Mouse (Mus musculus) mouse trophoblast stem cell (cell line): ENCODE results near the gene Ttll2.
"Not testable (repeated sequence)": the region's sequence is repeated elsewhere in the genome, so short reads cannot be mapped to it uniquely, and the experiment has no call there.

Experiments
- in situ Hi-C, 2 experiments: fragments of 300-500 bp; cut with MseI, MboI; formaldehyde crosslinking; loops; 2 replicates in 1 of 2; 3 replicates in 1 of 2; pipeline ENCODE4 v1.15.1; 2025

The Ttll2 gene

GRCm38 (mm10) chr17:7352596-7352995 lies at the start of gene Ttll2:
Gene Ttll2 (minus strand): TSS chr17:7352696.
- in situ Hi-C loops = not testable (repeated sequence)

DNA sequence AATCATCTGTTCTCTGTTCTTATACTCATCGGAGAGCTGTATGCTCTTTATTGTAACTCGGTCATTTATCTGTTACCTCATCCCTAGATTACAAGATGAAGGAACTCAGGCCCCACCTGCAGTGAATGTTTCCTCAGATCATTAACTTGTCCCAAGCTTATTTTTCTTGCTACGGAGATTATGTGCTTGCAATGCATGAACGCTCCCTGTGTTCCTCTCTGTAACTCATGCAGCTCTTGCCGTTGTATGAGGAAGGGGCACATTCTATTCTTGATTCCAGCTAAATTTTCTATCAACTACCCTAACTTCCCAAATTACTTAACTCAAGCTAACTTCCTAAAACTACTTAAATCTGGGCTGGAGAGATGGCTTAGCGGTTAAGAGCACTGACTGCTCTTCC lies 47.3 kb upstream of the Ttll2 start:
- in situ Hi-C loops = not testable (repeated sequence)

- in situ Hi-C loops = not testable (repeated sequence)
These were observed 45.8 kb upstream of the Ttll2 start for GRCm38 (mm10) chr17:7398198-7398847.

DNA sequence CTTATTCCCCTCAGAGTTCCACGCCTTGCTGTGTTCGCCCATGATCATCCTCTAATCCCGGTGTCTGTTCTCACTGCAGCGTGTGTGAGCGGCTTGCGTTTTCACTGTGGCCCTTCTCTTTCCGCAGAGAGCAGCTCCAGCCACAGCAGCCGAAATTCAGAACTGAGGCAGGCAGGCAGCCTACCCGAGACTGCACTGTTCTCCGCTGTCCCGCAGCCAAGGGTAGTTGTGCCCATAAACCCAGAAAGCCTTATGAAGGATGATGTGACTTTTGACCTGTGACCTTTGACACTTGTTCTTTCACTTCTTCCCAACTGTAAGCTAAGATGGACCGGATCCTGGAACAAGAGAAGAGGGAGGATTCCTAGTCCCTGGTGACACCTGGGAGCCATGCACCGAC lies 44.6 kb upstream of the Ttll2 start:
- in situ Hi-C loops = not testable (repeated sequence)

GRCm38 (mm10) chr17:7396288-7396687 lies 43.8 kb upstream of the Ttll2 start:
- in situ Hi-C loops = not testable (repeated sequence)

DNA sequence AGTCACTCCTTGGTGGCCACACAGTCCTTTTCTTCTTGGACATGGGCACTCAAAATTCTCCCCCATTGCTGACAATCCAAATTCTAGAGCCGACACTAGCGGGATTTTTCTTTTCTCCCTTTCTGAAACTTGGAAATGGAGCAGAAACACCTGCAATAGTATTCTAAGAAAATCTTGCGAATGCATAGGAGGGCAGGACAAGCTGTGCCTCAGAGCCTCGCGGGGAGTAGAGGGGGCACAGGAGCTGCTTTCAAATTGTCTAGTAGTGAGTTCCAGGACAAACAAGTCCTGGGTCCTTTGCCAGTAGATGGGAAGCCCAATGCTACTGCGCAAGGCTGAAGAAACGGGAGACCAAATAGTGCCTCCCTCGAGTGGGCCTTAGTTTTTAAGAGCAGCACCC lies 43.2 kb upstream of the Ttll2 start:
- in situ Hi-C loops = not testable (repeated sequence)

DNA sequence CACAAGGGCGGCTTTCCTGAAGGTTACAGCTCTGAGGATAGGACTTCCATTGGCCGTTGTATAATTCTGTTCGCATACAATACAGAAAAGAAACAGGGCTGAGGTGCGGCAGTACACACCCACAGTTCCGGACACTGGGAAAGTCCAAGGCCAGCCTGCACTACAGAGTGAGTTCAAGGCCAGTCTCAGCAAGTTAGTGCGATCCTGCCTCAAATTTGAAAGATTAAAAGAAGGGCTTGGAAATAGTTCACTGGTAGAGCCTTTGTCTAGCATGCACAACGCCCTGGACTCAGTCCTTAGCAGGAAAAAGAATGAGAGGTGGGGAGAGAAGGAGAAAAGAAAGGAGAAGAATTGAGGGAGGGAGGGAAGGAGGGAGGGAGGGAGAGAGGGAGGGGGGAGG lies 42.6 kb upstream of the Ttll2 start:
- in situ Hi-C loops = not testable (repeated sequence)

DNA sequence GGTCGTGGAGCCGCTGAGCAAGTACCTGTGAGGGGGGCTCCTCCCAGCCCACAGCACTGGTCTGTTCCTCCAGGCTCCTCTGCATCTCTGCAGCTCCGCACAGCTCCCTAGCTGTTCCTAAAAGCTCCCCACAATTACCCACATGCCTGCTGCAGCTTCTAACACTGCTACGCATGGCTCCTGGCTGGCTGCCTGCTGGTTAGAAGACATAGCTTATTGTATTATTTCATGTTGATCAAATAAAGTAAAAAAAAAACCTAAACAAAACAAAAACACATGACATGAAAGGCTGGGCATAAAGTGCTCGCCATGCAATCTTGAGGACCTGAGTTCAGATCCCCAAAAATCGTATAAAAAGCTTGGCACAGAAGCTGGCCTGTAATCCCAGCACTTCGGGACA lies 37.4 kb upstream of the Ttll2 start:
- in situ Hi-C loops = not testable (repeated sequence)

DNA sequence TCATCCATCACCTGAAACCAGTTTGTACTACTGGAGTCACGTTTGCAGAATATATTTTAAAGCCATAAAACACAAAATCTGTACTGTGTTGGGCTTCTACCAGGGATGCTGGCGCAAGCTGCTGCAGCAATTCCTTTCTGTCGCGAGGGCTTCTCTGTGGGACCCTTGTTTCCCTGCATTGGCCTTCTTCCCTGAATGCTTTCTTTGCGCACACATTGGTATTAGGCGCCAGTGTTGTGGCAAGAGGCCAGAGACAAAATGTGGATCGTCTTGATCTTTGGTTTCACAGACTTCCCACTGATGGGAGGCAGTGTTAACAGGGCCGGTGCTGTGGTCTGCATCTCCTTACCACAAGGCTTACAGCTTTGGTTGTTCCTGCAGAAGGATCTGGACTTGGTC lies 36.5 kb upstream of the Ttll2 start:
- in situ Hi-C loops = not testable (repeated sequence)

DNA sequence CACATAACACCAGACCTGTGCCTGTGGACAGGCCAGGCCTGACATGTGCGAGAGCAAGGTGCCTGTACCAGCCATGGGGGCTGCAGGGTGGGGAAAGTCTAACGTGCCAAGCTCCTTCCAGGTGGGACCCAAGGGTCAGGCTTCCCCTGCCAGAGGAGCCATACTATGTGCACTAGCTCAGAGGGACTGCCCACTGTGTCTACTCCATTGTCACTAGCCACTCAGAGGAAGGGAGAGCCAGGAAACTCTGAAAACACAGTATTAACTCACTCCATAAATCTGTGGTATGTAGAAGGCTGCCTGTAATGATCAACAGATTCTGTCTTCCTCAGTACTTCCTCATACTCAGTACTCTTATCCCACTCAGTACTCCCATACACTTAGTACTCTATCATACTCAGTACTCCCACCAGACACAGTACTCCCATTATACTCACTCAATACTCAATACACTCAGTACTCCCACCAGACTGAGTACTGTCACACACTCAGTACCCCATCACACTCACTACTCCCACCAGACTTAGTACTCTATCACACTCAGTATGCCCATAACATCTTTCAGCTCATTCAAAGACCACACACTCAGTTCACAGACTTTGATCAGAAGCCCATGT lies 36.0 kb upstream of the Ttll2 start:
- in situ Hi-C loops = not testable (repeated sequence)

DNA sequence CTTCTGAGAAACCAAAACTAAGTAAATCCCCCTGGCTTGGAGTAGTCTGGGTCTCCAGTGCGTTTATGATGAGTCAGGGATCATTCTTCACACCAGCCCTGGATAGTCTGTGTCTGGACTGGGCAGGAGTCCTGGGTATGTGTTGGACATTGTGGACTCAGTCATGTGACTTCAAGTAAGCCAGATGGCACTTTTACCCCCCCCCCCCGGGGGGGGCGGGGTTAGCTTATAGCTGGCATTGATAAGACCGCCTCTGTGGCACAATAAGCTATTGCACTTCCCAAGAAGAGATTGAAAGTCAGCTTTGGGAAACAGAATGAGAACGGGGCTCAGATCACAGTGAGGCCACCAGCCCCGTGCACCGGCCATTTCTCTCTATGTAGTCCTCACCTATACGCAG lies 33.5 kb upstream of the Ttll2 start:
- in situ Hi-C loops = not testable (repeated sequence)

DNA sequence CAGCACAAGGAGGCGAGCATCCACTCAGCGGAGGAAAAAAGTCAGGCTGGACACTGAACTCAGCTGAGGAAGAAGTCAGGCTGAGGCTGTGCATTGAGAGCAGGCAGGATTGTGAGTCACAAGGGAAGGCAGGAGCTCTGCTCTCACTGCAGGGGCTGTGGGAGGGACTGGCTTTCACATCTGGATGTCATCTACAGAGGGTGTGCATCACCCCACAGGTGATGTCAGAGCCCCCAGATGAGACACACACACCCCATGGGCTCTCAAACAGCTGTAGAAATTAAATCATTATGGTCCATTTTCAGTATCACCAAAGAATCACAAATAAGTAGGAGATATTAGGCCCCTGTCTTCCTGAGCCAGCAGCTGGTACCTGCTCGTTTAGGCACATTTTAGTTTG lies 32.9 kb upstream of the Ttll2 start, which contains the start of gene Unc93a2:
TSS of gene Unc93a2 (minus strand) at position 101 of the 400 bp plus-strand sequence.
- in situ Hi-C loops = not testable (repeated sequence)

DNA sequence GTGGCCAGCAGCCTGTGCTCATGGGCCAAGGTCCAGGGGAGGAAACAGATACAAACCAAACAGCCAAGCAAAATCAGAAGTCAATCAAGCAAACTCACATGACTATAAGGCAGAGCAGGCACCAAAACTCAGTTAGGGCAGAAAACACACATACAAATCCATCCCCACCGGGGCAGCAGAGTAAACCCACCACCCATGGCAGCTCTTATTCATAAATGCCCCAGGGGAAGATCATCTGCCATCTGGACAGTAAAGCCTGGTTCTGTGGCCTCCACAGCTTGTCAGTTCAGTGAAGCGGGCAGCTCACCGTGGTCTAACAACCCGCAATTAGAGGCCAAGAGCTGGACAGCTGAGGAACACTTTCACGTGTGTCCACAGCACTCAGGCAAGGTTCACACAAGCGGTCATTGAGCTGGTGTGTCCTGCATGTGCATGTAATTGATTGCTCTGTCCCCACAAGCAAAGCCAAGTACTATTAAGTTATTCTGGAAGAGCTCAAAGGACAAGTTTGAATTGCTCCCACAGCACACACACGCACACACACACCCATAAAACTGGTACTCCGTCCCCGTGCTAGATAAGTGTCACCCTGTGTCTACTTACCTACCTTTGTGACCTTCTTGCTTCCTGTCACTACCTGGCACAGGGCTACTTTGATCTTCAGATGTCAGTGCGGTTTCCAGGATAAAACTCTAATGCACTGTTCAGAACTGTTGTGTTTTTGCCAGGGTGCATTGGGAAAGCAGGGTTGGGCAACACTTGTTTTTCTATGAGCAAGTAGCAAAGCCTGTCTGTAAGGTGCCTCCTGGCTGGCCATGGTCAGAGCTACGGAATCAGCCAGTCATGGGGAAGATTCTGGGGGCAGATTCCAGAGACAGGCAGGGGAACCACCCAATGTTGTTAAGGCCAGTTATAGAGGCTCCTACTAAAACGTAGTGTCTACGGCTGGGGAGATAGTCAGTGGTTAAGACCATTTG lies 31.0 kb upstream of the Ttll2 start:
- in situ Hi-C loops = not testable (repeated sequence)

DNA sequence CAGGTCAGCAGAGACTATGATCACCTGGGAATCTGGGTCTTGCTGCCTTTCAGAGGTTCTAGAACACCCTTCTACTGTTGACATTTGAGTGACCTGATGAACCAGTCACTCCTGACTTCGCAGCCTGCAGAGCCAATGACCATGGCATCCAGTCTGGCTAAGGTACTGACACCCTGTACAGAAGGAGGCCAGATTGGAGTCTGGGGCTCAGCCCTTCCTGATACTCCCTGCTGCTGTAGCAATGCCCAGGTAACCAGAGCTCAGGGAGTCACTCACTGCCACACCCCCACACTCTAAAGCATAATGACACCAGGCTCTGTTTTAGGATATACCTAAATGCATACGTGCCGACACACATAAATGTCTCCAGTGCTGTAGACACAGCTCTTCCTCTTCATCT lies 30.2 kb upstream of the Ttll2 start:
- in situ Hi-C loops = not testable (repeated sequence)

DNA sequence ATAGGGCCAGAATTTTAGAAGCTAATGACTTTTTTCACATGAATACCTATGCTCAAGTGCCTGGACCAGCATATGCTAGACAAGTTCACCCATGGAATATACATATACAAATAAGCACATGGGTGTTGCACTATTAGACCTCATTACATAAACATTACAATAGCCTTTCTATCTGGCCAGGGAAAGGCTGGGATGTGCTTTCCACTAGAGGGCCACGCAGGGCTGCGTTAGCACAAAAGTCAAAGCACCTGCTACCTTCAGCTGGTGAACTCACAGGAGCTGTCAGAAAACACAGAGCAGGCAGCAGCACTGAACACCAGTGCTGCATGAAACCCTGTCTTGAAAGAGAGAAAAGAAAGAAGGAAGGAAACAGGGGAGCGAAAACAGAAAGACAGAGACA lies 25.4 kb upstream of the Ttll2 start:
- in situ Hi-C loops = not testable (repeated sequence)

DNA sequence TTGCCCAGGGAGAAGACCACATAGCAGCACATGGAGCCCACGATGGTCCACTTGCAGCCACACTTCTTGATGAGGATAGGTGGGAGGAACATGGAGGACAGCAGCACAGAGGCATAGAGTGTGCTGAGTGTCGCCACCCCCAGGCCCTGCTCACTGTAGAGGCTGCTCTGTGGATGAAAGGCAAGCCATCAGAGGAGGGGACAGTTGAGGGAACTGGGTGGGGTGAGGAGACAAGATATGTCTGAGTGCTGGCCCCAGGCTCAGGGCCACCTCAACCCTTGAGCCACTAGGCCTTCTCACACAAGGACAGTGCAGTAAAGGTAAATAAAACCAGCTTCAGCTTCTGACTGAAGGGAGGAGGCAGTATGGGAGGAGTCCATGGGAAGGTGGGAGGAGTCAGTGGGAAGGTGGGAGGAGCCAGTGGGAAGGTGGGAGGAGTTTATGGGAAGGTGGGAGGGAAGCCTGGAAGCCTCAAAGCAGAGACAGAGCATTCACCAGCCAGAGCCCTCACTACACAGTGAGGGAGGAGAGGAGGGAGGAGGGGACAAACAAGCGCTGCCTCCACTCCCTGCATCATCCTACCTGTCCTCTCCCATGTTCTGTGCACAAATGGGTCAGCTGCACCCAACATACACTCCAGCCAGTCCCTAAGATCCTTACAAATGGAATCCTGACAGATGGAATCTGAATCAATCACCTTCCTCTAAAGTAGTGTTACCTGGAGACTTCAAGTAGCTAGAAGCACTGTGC lies 24.6 kb upstream of the Ttll2 start:
- in situ Hi-C loops = not testable (repeated sequence)

DNA sequence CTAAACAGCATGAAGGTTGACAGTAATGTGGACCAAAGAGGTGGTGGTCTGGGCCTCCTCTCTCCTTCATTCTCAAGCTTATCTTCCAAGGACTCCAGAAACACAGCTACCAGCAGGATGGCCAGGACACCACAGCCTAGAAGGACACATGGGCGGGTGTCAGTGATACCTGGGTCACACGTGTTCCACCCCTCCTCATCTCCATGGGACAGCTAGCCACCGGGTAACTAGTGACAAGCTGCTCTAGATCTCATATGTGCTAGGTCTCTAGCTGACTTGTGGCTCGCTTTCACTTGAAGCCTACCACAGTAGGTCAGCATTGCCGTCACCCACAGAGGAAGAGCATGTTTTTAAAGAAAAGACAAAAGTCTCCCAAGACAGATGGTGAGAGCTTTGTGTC lies 19.4 kb upstream of the Ttll2 start, which contains the start of gene Gm49630:
TSS of gene Gm49630 (minus strand) at position 101 of the 400 bp plus-strand sequence.
- in situ Hi-C loops = not testable (repeated sequence)

GRCm38 (mm10) chr17:7369401-7369800 lies 16.9 kb upstream of the Ttll2 start:
- in situ Hi-C loops = not testable (repeated sequence)

- in situ Hi-C loops = not testable (repeated sequence)
These were observed 14.3 kb upstream of the Ttll2 start for GRCm38 (mm10) chr17:7366676-7367374.

DNA sequence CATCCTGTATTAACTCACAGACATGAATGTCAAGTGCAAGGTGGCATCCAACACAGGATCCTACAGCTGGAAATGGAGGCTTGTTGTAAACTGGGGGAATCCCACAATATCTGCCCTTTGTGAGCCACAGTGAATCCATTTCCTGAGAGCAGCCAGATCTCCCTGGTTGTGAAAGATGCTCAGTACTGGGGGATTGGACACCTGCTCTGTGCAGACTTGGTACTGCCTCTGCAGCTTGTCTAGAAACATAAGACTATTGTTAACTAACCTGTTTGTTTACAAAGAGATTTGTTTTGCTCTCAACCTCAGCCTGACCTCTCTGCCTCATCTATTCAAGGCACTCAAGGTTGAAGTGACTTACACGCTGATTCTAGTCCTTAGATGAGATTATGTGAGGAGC lies 13.8 kb upstream of the Ttll2 start:
- in situ Hi-C loops = not testable (repeated sequence)

GRCm38 (mm10) chr17:7365615-7366014 lies 13.1 kb upstream of the Ttll2 start:
- in situ Hi-C loops = not testable (repeated sequence)
